Mouse (Mus musculus): ENCODE data around the gene Borcs6.
A peak's percentile ranks its signal among the peaks of the same experiment; 100 is the strongest.
"Not testable (repeated sequence)": the region's sequence is repeated elsewhere in the genome, so short reads cannot be mapped to it uniquely, and the experiment has no call there.

The Borcs6 gene

DNA sequence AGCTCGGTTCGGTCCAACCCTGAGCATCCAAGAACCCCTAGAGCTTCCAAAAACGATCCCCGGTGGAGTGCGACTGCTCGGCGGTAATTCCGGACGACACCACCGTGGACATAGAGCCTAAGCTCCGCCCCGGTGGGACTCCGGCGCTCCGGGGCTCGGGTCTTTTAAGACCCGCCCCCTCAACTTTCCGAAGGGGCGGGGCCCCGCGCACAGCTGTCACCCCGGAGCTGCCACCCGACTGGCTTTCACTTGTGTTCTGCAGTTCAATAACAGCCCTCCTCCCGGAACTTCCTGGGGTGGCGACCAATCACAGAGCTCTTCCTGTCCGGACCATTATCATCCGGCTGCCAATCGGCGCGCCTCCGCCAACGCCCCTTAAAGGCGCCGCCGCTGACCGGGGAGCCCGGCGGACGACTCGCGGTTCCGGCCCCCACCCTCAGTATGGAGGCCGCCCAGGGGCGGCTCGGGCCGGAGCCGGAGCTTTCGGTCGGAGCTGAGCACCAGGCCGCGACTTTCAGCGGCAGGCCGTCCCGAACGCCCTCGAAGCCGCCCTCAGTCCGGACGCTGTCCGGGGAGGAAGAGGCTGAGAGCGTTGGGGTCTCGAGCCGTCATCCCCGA lies at the start of gene Borcs6:
Gene Borcs6 (plus strand): TSS at position 361 of the 618 bp plus-strand sequence.
- peak; percentile 94 for DNase-seq

DNA sequence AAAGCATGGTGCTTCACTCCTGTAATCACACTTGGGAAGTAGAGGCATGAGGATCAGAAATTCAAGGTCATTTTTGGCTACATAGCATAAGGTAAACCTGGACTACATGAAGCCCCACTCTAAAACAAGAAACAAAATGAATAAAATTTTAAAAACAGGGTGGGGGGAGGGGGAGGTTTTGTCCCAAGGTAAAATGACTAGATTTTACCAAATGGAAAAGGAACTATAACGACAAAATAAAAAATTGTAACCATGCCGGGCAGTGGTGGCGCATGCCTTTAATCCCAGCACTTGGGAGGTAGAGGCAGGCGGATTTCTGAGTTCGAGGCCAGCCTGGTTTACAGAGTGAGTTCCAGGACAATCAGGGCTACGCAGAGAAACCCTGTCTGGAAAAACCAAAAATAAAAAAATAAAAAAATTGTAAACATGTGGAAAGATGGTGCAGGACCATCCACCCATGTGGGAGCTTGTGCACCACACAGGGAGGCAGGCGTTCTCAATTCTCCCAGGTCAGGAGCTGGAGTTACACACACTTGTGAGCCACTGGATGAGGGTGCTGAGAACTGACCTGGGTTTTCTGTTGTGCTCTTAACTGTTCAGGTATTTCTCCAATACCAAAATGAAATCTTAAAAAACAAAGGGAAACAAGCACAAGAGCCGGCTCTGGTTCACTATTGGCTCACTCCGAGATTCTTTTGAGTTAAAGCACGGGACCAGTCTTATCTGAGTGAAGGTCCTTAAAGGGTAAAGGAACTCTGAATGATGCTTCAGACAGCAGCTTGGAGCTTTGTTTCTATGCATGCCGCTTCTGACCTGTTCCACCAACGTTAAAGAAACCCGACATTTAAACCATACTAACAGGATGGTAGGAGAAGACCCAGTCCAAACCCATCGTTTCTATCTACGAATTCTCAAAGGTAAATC lies 48.9 kb upstream of the Borcs6 start:
- DNase-seq = no peak

DNA sequence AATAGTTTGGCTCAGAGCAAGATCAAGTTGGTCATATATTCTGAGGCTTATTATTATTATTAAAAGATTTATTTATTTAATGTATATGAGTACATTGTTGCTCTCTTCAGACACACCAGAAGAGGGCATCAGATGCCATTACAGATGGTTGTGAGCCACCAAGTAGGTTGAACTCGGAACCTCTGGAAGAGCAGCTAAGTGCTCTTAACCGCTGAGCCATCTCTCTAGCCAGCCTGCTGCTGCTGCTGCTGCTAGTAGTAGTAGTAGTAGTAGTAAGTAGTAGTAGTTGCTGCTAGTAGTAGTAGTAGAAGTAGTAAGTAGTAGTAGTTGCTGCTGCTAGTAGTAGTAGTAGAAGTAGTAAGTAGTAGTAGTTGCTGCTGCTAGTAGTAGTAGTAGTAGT lies 48.1 kb upstream of the Borcs6 start:
- not testable (repeated sequence) for DNase-seq

DNA sequence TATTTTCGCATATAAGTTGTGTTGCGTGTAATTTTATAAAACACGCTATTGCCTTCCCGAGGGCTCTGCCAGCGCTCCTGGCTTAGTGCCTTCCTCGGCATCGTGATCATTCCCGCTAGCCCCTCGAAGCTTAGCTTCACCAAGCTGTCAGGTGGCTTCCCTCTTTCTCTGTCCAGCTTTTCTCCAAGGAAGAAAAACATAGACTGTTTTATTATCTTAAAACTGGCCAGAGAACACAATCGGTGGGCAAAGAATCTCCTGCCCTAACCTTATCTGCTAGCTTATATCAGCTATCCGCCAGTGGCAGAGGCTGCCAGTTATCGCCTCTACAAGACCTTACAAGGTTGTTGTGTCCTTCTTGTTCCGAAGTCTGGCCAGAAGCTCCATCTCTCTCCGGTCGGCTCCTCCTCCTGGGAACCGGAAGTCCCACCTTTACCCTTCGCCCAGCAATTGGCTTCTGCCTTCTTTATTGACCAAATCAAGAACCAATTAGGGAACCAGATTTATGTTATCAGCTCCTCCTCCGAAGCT lies 47.4 kb upstream of the Borcs6 start:
- peak; percentile 84 for DNase-seq

DNA sequence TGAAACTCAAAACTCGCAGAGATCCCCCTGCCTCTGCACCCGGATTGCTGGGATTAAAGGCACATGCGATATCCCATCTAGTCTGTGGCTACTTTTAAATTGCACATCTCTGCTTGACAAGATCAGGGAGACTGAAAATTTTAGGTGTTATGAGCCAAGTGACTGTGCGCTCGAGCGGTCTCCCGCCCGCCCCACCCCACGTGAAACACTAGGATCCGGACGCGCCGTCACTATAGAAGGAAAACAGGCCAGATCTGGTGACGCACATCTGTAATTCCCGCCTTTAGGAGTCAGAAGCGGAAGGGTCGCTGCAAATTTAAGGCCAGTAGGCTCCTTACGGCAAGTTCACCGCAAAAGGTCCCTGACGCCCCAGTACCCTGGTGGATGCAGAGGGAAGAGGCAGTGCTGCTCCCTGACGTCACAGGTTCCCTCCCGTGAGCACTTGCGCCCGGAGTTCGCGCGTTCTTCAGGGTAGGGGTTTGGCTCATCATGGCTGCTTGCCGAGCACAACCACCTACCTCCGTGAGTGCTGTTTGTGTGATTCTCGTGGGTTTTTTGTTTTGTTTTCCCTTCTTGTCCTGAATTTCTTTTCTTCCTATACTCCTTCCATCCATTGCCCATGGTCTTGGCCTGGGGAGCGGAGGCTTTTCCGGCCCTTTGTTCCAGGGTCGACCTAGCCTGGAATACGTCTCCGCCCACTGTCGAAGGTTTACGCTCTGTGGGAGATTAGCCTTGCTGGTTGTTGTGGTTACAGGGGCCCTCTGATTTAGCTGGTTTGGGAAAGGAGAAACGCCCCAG lies 43.7 kb upstream of the Borcs6 start, which contains the start of gene Ctc1:
Gene Ctc1 (plus strand): TSS at position 268 of the 798 bp plus-strand sequence.
- DNase-seq = peak; percentile 88

DNA sequence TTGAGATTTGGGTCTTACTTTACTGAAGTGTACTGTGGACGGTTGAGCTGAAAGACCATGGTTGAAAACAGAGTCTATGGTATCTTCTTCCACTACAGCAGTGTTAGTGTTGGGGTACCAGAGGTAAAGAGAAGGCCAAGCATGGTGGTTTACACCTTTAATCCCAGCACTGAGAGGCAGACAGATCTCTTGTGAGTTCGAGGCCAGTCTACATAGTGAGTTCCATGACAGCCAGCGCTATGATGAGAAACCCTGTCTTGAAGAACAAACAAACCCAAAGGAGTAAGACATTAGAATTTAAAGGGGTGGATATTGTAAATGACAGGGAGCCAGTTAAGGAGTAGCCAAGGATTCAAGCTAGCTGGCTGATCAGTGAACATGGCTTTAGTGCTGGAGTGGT lies 42.8 kb upstream of the Borcs6 start:
- DNase-seq = no peak

DNA sequence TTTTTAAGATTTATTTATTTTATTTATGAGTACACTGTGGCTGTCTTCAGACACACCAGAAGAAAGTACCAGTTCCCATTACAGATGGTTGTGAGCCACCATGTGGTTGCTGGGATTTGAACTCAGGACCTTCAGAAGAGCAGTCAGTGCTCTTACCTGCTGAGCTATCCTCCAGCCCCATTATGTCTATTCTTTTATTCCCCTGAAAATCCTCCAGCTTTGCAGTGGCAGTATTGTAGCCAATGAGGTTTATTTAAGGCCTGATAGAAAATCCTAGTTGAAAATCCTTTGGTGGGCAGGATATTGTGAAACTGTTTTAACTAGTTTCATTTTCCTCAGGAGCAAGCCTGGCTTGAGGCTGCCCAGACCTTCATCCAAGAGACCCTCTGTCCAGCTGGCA lies 38.8 kb upstream of the Borcs6 start:
- DNase-seq = no peak

DNA sequence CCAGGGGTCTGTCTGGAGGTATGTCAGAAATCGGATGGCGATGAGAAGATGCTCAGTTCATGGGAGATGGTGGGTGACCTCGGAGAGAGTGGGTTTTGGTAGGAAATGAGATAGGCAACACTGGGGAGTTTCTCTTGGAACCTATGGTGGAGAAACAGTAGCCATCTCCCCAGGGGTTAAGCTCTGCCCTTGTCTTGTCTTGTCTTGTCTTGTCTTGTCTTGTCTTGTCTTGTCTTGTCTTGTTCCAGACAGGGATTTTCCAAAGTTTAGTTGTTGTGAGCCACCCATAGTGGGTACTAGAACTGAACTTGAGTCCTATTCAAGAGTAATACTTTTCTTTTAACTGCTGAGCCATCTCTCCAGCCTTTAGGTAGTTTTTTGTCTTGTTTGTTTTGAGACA lies 33.0 kb upstream of the Borcs6 start:
- no peak for DNase-seq

DNA sequence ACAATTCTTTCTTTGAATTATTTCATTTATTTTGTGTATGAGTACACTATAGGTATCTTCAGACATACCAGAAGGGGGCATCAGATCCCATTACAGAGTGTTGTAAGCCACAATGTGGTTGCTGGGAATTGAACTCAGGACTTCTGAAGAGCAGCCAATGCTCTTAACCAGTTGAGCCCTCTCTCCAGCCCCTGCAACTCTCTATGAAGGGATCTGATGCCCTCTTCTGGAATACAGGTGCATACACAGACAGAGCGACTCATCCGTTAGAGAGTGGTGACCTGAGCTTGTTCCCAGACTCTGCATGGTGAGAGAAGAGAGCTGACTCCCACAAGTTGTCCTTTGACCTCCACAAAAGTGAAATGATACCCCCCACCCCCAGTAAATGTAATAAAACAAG lies 30.7 kb upstream of the Borcs6 start:
- no peak for DNase-seq

DNA sequence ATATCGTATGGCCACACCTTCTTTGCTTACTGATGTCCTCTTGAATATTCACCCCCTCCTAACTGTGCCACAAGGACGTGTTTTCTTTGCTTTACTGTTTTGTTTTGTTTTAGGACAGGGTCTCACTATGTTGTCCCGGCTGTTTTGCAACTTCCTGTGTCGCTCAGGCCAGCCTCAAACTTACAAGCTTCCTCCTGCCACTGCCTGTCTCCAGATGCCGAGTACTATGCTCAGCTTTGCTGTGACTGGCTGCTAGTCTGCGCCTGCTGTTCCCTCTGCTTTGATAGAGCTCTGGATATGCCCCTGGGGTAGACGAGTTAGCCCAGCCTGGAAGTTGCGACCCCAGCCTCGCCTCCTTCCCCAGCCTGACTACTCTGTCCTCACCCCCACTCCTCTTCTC lies 26.0 kb upstream of the Borcs6 start:
- DNase-seq = no peak

DNA sequence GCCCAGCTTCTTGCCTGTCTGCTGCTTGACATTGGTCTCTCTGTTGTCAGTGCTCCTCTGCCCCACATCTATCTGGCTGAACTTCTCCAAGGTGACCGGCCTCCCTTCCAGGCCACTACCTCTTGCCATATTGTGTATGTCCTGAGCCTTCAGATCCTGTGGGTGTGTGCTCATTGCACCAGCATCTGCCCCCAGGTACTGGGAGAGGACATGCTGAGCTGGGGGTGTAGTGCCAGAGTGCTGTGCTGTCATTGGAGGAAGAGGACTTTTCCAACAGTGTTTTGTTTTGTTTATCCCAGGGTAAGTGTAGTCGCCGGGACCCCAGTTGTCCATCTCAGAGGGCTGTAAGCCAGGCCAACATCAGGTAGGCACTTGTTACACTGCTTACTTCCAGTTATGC lies 24.9 kb upstream of the Borcs6 start:
- no peak for DNase-seq

DNA sequence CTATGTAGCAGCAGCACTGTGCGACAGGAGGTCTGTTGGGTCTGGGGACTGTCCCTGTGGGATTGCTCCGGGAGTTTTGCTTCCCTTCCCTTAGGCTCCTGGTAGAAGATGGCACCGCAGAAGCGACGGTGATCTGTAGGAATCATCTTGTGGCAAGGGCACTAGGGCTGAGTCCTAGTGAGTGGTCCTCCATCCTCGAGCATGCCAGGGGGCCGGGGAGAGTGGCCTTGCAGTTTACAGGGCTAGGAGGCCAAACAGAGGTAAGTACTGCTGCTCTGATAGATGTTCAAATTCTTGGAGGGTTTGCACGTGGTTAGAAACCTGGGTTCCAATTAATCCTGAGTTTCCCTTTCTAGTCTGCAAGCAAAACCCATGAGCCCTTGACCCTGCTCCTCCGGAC lies 24.1 kb upstream of the Borcs6 start:
- no peak for DNase-seq

DNA sequence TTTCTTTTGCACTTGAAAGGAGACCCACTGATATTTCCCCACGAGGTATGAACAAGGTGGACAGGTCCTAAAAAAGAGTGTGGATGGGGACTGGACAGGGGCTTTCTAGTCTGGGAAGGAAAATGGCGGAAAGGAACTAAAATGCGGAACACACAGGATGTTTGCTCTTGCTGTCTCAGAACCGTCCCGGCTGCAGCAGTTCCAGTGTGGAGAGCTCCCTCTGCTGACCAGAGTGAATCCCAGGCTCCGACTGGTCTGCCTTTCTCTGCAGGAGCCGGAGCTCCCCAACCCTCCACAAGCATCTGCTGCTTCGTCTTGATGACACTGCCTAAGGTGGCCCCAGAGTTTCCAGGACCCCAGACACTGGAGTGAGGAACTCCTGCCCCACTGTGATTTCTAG lies 23.7 kb upstream of the Borcs6 start:
- DNase-seq = peak; percentile 83

DNA sequence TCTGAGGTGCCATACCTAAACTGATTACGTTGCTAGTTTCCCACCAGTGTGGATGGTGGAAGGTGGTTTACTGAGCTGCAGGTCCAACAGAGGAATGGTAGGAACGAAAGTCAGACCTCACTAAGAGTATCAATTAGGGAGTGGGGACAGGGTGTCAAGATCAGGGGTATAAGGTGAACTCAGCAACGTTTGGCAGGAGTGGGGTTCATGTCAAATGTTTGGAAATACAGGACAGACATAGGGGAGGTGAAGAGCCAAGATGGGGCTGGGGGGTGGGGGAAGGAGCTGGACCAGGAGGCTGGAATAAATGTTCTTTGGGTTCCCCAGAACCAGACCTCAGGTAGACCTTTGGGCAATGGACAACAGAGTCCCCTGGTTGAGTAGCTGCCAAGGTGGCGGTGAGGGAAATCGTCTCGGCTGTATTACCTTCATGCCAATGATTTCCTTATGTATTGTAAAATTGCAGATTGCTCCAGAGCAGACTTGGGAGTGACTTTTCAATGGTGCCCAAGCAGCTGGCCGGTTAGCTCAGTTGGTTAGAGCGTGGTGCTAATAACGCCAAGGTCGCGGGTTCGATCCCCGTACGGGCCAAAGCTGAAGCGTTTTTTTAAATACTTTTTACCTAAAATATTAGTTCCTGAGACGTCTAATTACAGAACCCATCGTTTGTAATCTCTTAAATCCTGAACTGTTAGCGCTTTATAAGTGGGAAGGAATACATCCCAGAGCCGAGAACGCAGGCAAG lies 22.9 kb upstream of the Borcs6 start:
- DNase-seq = peak; percentile 87

DNA sequence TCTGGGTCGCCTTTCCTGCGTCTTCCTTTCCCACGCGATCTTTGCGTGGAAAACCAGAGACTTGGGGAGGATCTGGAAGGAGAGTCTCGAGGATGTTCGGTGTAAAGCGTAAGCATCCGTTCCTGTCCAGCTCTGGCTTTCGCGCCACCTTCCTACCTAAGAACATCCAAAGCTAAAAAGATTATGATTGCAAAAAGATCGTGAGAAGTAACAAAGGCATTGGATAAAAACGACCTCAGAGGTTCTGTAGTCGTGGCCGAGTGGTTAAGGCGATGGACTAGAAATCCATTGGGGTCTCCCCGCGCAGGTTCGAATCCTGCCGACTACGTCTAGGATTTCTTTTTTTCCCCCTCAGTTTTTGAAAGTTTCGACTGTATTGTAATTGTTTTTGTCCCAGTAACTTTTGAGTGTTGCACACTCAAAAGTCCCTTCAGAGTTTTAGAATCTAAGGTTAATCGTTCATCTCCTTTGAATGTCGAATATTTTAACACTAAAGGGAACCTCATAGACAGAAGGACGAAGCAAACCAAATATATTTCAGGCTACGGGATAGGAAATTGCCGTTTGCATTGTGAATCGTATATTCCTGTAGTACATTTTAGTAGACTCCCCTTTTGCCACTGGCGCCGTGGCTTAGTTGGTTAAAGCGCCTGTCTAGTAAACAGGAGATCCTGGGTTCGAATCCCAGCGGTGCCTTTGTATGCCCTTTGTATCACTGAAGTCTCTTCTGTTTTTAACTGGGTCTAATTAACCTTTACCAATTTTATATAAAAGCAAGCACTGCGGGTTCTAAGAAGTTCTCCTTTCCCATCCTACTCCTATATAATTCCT lies 22.1 kb upstream of the Borcs6 start:
- DNase-seq = peak; percentile 90

DNA sequence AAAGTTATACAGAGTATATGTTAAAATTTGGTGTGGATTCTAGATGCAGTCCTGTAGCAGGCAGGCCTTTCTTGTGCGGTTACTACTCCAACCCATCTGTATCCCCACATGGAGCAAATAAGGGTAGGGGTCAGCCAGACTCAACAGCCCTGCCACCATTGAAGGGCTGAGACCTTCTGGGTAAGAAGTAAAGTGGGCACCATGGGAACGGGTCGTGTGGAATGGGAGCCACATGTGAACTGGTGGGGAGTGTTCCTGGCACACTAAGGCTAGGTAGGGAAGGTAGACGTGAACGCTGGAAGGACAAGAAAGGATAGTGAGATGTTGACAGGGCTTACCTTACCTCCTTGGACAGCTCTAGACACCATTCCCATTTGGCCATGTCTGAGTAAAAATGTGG lies 21.3 kb upstream of the Borcs6 start:
- no peak for DNase-seq

DNA sequence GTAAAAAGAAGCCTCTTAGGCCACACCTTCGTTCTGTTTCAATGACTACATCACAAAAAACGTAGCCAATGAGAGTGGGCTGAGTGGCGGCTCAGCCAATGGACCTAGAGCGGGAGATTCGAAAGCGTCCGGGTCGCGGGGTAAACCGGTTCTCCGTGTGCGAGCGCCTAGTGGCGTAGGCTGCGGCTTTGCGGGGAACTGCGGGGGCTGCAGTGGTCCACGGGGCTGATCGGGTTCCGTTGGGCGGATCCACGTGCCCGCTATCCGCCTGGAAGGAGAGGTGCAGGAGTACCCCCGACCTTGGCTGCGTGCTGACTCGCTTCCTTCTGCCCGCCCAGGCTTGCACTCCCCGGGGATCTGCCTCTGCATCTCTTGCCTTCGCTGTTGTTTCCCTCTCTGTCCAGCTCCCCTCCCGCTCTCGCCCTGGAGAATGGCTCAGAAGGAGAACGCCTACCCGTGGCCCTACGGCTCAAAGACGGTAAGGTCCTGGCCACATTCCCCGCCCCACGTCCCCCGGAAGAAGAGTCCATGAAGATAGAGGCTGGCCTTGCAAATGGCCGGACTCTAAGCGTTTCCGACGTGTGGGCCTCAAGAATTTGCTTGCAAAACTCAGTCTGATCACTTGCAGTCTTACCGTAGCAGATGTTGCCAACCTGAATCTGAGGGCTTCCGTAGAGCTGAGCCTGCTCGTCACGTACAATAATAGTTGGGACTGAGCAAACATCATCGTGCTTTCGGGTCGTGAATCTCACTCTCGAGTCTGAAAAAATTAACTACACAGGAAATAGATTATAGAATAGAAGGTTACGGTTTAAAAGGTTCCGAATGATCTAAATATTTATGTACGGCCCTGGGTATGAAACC lies 13.8 kb upstream of the Borcs6 start, which contains the start of gene Aurkb:
Gene Aurkb (plus strand): TSS at position 117 of the 864 bp plus-strand sequence.
- peak; percentile 82 for DNase-seq

DNA sequence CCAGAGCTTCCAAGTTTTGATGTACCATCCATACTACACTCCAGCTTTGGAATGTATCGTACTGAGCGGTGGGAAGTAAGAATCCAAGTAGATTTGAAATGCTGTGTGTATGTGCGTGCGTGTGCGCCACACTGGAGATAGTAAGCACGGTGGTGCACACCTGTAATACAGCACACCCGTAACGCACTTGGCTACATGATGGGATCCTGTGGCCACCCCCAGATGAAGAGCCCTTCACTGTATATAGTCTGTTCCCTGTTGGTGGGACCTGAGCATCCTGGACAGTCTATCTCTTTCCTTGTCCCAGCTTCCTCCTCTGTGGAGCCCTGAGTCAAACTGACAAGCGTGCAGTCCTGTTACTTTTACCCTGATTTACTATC lies 13.1 kb upstream of the Borcs6 start:
- no peak for DNase-seq

DNA sequence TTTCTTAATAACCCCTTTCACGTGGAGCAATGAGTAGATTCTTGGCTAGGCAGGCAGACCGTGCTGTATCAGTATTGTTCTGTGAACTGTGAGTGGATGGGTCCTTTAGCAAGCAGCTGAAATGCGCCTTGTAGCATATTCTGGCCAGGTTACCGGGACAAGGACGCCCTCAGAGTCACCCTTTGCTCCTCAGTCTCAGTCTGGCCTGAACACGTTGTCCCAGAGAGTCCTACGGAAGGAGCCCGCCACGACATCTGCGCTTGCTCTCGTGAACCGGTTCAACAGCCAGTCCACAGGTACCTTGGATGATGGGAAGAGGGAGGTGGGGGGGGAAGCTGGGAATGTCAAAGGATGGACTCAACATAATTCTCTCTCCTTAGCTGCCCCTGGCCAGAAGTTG lies 11.9 kb upstream of the Borcs6 start:
- no peak for DNase-seq

DNA sequence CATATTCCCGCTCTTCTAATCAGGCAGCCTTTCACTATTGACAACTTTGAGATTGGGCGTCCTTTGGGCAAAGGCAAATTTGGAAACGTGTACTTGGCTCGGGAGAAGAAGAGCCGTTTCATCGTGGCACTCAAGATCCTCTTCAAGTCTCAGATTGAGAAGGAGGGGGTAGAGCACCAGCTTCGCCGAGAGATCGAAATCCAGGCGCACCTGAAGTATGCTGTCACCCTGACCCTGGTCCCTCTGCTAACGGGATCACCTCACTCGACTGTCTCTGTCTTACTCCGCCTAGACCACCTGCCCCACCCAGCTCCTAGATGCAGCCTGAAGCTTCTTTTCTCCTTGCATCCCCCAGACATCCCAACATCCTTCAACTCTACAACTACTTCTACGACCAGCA lies 11.4 kb upstream of the Borcs6 start:
- DNase-seq = no peak
